Mouse (Mus musculus) liver, postnatal 0 days (tissue): Measurements from ENCODE around the gene Leo1.

Experiments
- CTCF ChIP-seq: sonication (generic); IDR thresholded peaks from 2 replicates; pipeline ENCODE4 v1.5.1; 2016; ENCODE audit warnings: antibody characterized with exemption, low read depth
- EP300 ChIP-seq: IDR thresholded peaks from 2 replicates; pipeline ENCODE4 v1.6.1; 2016; ENCODE audit warnings: antibody characterized with exemption, low read depth, mild to moderate bottlenecking

- no peak for TF ChIP-seq CTCF
- TF ChIP-seq EP300: no peak; the same call in 1 of the 2 replicates
Observed at GRCm38 (mm10) chr9:75411584-75411983, 29.7 kb upstream of the Leo1 start.
